Mouse (Mus musculus) adrenal gland (tissue): Measurements from ENCODE around the gene Zfp648.

Experiments used
- intact Hi-C: fragments of 180-260 bp; cut with DNase I; formaldehyde crosslinking; loops from one replicate; pipeline ENCODE4 v1.15.1; 2025
- long read RNA-seq, 2 experiments: library from polyadenylated mRNA; unstranded; transcript quantifications; one replicate each; pipeline ENCODE4 v2.0.0; 2020; ENCODE audit warnings: borderline replicate concordance in 1 of 2; ENCODE audit not compliant: insufficient replicate concordance in 1 of 2

Gene Zfp648
- long read RNA-seq, experiment 1, result 0 reads
- long read RNA-seq, experiment 2, result 0 reads

DNA sequence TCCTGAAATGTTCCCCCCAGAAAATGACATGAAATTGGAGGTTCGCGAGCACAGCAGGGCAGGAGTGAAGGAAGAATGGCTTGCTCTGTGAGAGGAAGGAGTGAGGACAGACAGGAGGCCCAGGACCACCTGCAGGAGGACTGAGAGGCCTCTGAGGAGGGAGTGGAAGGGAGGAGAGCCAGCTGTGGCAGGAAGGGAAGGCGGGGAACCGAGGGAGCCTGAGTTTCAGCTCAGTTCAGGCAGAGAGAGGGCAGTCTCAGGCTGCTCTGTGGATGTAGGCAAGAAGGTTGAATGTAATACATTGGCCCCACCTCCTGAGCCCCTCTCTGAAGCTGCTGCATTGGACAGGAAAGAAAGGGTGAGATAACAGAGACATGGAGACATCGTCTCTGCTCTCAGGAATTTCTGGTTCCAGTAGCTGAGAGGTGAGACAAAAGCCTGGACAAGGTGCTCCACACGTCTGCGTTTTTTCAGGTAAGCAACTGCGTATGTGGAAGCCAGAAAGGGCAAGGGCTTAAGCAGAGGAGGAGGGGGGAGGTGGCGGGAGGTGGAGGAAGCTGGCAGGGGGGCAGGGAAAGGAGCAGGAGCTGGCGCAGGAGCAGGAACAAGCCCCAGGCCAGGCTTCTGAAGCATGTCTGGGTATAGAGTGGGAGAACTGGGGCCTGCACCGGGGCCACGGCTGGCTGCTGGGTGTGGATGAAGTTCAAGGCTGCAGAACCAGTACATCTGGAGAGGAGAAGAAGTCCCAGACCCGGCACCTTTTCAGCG lies at the start of gene Zfp648:
Gene Zfp648 (plus strand): TSS at position 233 of the 768 bp plus-strand sequence.
- intact Hi-C loops, result no loop called here

DNA sequence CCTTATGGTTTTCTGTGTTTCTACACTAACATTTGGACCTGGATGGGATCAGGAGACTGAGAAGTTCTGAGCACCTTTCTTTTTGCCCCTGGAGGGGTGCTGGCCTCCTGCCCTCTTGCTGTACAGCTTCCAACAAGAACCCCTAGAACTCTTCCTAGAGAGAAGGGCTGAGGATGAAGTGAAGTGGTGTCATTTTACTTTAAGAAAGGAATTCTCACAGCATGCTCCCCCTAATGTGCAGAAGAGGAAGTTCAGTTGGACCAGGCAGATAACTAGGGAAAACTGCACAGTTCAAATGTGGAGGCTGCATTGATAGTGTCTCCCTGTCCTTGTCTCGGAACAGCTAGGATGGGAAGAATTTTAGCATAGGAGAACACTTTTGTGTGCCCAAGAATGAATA lies 48.4 kb upstream of the Zfp648 start:
- intact Hi-C loops, result no loop called here

DNA sequence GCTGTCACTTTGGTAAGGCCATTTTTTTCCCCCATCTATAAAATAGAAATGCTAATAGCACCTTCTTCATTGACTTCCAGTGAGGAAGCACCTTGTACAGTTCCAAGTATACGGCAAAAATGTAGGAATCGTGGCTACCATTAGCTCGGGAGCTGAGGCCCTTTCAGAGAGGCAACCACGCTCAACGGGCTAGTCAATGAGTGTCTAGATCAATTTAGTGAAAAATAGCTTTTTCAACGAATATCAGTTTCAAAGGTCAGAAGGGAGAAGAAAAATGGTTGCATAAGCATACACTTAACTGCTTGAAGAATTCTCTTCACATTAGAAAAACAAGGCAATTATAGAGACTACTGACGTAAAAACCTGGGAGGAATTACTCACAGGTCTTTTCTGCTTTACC lies 47.2 kb upstream of the Zfp648 start:
- intact Hi-C loops, result no loop called here

DNA sequence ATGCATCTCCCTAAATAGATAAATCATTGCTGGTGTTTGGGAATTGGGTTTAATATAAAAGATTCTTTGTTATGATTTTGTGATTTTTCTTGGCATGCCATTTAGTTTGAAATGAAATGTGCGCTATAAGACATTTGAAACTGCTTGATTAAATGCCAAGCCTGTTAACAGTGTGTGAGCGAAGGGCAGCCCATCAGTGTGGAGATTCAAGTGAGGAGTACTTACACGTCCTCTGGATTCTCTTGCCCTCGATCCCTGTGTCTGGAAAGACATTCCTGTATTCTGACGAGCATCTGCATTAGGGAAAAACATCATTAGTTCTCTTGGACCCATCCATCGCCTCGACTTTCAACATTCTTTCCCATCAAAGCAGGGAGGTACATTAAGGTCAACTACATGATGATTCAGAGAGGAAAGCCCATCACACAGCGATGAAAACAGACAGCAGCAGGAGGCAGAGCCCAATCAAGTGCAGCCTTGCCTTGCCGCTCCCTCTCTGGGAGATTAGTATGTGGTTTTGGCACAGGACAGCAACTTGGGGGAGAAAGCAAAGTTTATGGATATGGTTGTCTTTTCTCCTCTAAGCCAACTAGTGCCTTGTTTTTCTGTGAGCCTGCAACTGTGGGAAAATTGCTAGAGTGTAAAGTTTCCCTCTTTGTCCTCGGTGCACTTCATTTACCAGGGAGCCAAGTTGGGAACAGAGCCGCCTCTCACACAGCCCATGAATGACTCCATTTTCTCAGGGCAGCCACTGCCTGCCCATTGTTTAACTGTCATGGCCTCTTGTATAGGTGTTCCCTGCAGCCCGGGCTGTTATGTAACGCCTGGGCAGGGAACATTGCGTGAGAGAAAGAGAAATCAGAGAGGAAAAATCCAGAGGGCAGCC lies 44.6 kb upstream of the Zfp648 start:
- intact Hi-C loops, result no loop called here

DNA sequence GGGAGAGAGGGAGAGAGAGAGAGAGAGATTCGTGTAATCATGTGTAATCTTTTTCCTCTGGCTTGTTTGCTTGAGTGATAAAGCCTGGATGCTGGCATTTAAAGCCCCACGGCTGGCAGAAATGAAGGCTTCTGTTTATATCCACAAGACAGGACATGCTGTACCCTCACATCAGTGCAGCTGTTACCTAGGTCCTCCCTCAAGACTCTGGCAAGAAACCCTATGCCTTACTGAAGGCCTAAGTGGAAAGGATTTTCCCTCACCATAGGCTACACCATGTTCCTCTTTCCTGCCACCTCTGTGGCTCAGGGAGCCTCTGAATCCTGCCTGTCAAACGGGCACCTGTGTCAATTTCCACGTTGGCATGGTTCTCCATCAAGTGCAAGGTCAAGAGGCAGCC lies 43.9 kb upstream of the Zfp648 start:
- intact Hi-C loops, result no loop called here

DNA sequence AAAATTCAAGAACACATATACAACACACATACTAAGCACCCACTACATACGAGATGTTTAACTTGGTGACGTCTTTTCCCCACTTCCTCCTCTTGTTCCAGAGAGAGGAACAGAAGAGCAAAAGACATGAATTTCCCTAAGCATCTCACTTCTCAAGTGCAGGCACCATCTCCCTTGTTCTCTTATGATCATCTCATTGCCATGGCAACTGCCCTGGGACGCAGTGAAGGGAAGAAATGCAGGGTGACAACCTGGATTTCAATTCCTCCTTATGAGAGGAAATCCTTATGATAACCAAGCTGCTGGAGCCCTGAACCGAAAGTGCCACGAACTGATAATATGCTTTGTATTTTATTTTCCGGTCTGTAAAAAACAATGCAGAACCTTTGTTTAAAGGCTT lies 33.3 kb upstream of the Zfp648 start:
- intact Hi-C loops, result no loop called here

DNA sequence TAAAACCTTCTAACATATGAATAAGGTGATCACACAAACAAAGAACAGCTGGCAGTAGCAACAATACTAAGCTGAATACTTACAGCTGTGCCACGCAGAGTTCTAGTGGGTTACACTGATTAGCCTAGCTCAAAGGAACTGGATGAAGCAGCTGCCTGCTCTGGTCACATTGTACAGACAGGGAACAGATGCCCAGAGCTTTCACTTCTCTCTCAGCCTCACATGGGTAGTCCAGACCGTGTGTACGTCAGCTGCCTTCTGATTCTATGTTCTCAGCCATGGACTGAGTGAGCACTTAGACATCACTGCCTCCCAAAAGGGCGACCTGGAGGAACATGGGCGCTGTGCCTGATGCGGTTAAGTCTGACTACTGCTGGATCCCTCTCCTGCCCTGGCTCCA lies 25.7 kb upstream of the Zfp648 start:
- intact Hi-C loops, result loop anchor here (5.0 kb wide), 1 partner anchor 53 kb away; no protein-coding TSS in a partner anchor

DNA sequence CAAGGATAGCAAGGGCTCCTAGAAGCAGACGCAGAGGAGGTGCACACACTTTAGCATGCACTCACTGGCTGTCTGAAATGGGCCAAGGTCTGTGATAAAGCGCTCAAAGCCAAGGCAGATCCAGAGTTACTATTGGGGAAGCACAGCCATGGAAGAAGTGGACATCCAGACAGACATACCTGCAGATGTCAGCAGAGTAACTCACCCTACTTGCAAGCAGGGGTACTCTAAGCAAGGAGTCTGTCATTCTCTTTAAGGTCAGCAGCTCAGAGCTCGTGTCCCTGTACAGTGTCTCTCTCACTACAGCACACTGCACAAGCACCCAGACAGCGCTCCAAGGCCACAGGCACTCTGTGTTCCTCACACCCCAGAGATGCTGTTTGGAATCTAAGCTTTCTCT lies 23.2 kb upstream of the Zfp648 start:
- intact Hi-C loops, result loop anchor here (5.0 kb wide), 1 partner anchor 55 kb away; no protein-coding TSS in a partner anchor

DNA sequence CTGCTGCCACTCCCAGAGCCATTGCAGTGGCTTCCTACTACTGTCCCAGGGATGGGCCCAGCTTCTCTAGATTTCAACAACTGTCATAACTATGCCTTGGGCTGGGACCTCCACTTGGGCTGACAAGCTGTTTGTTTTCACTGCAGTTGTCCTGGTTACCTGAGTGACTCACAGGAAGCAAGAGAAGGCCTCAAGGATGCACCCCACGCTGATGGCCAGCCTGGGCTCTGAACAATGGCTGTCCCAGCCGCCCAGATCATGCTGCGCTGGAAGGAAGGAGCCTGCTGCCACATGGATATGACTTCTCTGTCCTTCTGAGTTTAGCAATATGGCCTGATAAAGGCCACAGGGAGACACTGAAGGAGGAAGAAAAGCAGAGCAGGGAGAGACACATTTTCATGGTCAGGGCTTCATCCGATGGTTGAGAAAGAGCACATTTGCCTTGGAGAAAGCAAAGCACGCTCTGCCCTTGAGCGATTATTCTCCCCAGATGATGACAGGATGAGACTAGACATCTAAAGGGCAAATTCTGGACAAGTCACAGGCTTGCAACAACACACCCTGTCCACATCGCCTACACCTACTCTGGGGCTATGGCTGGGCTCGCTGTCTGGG lies 22.3 kb upstream of the Zfp648 start:
- intact Hi-C loops, result loop anchor here (5.0 kb wide), 1 partner anchor 56 kb away; no protein-coding TSS in a partner anchor

DNA sequence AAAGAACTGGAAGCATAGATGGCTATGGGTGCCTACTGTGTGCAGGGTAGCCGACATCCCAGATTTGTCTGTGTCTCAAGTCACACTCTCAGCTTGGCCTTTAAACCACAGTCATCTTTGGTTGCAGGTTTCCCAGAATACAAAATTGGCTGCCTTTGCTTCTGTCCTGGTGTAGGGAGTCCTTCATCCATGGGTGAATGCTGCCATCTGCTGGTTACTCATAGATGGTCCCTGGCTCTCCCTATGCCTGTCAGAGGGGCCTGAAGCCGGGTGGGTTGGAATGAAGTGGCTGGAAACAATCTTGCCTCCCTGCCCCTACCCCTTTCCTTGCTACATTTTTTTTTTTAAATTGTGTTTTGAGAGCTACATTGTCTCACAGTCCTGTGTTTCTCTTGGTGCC lies 20.0 kb upstream of the Zfp648 start:
- intact Hi-C loops, result loop anchor here (1.0 to 5.0 kb wide), 2 partner anchors 149 to 286 kb away; no protein-coding TSS in a partner anchor

DNA sequence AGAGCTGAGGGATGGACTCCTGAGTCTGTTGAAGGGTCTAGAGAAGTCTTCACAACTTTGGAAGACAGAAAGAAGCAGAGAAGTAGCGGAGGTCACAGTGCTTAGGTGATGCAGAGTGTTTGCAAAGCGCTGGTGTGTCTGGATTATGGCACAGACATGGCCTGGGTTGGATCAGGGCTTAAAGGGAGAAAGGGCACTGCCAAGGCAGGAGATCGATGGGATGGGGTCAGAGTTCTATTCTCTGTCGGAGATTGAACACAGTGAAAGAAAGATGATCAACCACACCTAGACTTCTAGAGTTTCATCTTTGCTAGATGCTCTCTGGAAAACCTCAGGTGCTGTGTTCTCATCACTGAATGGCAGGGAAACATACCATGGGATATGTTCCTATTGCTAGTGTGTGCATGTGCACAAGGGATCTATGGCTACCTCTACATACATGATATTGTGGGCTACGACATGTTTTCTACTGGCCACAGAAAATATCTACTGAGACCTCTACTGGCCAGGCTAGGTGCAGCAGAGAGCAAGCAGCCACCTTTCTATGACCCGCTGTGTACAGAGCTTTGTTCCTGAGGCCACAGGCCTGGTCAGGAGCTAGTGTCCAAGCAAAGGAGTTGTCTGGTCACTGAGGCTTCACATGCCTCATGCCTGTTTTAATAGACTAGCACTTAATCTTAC lies 18.5 kb upstream of the Zfp648 start:
- intact Hi-C loops, result loop anchor here (5.0 kb wide), 1 partner anchor 150 kb away; no protein-coding TSS in a partner anchor

DNA sequence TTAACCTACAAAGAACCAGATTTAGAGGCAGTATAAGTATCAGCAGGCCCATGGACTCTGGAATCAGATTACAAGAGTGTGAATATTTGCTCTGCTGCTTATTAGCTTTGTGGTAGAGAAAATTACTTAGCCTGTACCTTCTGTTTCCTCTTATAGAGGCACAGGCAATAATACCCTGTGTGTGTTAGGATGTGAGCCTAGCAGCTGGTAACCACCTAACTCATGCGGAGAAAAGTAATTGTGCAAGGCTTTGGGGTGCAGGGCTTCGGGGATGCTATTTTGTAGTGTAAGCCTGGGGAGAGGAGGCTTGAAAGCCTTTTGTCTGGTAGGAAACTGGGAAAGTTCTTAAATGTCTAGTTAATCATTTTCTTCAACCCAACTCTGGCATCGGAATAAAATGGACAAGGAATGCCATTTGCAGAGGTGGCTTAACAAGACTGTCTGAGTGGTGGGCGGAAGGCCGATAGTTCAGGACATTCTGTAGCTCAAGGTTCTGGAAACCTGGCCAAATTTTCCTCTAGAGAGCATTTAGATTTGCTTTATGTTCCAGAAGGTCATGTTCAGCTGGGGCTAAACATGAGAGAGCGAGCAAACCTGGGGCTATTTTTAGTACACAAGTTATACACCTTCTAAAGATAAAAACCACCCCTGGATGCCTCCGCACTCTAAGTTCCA lies 17.8 kb upstream of the Zfp648 start:
- intact Hi-C loops, result loop anchor here (5.0 kb wide), 1 partner anchor 151 kb away; no protein-coding TSS in a partner anchor

DNA sequence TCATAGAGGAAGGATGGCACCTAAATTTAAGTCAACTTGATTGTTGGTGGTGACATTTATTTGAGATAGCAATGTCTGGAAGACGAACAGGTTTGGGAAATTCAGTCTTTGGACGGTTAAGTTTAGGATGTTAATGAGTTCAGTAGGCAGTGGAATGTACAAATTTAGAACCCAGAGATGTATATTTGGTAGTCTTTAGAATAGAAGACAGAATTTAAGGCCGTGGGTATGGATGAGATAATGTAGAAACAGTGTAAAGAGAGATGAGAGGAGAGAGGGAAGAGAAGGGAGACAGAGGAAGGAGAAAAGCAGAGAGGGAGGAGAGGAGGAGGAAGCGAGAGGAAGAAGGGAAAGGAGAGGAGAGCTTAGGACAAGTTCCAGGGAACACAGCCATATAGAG lies 12.8 kb upstream of the Zfp648 start:
- intact Hi-C loops, result no loop called here

DNA sequence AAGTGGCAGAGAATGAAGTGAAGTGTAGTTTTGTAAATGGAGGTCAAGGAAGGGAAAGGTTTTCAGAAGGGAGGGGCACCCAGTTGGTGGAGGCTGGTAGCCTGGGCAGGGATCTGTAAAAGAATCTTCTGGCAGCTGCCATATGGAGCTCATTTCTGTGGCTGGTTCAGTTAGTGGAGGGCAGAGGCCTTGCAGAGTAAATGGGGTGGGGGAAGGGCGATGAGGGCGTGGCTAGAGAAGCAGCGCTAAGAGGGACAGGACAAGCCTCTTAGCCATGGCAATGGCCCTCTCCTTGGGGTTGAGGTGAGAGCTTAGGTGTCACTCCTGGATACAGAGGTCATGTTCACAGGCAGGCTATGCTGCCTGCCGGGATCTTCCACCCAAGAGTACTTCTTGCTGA lies 12.4 kb upstream of the Zfp648 start:
- intact Hi-C loops, result no loop called here

DNA sequence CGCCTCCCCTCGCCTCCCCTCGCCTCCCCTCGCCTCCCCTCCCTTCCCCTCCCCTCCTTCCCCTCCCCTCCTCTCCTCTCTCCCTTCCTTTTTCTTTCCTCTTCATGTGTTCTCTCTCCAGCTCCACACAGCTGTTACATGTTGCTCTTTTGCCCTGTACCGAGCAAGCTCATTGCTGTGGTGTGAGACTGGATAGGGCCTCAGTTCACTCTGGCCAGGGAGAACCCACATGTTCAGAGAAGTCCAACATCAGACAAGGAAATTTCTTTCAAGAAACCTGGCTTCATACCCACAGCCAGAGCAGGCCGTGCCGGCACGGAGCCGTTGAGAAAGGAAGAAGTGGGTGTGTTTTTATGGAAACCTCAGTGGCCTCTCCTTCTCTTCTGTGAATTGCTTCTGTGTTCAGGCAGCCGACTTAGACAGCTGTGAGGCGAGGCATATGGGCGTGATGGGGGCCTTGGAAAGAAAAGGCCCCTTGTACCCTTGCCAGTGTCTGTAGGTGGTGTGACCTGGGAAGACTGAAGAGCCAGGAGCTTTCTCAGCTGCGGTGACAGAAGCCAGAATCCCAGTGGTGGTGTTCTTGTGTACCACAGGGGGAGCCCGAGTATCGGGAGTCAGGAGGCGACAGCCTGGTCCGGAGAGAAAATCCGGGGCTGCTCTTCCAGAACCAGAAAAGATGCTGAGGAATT lies 11.0 kb upstream of the Zfp648 start:
- intact Hi-C loops, result no loop called here

DNA sequence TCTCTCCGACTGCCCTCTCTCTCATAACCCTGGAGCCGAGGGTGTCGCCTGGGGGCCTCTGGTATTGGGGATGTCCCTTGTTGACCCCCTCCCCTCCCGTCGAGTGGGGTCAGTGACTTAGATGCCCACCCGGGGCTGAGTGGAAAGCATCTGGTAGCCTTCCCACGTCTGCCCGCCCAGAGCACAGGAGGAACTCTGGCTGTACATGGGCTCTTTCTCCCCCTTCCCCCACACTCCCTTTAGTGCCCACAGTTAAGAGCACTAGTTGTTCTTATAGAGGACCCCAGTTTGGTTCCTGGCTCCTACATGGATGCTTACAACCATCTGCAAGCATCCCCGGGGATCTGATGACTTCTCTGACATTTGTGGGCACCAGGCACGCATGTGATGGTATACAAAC lies 2.1 kb upstream of the Zfp648 start:
- intact Hi-C loops, result no loop called here

DNA sequence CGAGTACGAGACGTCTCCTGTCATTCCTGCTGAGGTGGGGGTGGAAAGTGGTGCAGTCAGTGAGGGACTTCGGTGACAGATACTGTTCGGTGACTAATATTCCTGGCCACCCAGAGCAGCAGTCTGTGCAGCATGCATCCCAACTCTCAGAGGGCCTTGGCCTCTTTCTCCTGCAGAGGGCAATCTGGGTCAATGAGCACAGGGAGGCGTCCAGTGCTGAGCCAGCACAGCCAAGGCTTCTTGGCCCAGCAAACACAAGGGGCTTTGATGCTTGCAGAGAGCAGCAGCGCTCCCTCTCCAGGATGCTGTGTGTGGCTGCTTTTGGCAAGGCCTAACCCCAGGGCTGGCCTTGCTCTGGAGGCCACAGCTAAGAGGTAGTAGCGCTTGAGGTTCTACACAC lies 1.6 kb downstream of the Zfp648 start:
- intact Hi-C loops, result no loop called here

DNA sequence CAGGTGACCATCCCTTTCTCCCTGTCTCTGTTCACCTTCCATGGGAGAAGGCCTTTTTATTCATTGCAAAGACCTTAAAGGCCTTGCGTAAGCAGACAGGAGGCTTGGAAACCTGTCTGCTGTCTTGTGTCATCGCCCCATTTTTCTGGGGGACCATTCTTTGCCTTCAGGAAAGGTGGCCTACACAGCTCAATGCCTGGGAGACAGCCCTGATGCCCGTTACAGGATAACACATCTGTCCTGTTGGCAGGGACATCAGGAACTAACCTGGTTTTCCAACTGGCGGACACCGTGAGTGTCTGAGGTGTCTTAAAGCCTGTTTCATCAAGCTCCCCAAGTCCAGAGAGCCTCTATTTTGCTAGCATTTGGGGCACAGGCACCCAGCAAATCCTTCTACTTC lies 2.4 kb downstream of the Zfp648 start:
- intact Hi-C loops, result no loop called here

DNA sequence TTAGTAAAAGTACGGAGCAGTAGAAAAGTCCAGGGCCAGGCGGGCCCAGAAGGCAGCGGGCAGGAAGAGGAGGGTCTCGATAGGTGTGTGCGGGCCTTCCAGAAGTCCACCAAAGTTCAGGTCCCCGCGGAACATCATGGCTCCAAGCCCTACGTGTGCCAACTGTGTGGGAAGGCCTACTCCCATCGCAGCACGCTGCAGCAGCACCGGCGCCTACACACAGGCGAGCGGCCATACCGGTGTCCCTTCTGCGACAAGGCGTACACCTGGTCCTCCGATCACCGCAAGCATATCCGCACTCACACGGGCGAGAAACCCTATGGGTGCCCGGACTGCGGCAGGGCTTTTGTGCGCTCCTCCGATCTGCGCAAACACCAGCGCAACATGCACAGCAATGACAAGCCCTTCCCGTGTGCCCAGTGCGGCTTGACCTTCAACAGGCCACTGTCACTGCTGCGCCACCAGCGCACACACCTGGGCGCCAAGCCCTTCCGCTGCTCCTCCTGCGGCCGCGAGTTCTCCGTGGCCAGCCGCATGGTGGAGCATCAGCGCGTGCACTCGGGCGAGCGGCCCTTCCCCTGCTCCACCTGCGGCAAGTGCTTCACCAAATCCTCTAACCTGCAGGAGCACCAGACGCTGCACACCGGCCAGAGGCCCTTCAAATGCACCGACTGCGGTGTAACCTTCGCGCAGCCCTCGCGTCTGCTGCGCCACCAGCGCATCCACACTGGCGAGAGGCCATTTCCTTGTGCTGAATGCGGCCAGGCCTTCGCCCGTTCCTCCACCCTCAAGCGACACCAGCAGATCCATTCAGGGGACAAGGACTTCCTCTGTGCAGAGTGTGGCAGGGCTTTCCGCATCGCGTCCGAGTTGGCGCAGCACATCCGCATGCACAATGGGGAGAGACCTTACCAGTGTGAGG lies 3.9 kb downstream of the Zfp648 start:
- intact Hi-C loops, result no loop called here
